Mouse (Mus musculus) liver, embryonic 14.5 days (tissue): Measurements from ENCODE around the gene Pdcl2.

Source experiments
- CTCF ChIP-seq: IDR thresholded peaks from 2 replicates; pipeline ENCODE4 v1.5.1; 2016; ENCODE audit warnings: antibody characterized with exemption, low read depth, control low read depth
- EP300 ChIP-seq: IDR thresholded peaks from 2 replicates; pipeline ENCODE4 v1.6.1; 2016; ENCODE audit warnings: antibody characterized with exemption, low read depth

GRCm38 (mm10) chr5:76369215-76369840 lies 38.4 kb upstream of the Pdcl2 start:
- no peak for TF ChIP-seq EP300
- no peak for TF ChIP-seq CTCF
